Mouse (Mus musculus): ENCODE data around the gene Sepsecs. TPM values are rescaled to one million over a fixed set of nuclear protein-coding genes. Genes with fewer than 3 reads are reported as not detected.

Gene Sepsecs
- polyA plus RNA-seq, 1 experiment from 2014 or later = 6.2 TPM

DNA sequence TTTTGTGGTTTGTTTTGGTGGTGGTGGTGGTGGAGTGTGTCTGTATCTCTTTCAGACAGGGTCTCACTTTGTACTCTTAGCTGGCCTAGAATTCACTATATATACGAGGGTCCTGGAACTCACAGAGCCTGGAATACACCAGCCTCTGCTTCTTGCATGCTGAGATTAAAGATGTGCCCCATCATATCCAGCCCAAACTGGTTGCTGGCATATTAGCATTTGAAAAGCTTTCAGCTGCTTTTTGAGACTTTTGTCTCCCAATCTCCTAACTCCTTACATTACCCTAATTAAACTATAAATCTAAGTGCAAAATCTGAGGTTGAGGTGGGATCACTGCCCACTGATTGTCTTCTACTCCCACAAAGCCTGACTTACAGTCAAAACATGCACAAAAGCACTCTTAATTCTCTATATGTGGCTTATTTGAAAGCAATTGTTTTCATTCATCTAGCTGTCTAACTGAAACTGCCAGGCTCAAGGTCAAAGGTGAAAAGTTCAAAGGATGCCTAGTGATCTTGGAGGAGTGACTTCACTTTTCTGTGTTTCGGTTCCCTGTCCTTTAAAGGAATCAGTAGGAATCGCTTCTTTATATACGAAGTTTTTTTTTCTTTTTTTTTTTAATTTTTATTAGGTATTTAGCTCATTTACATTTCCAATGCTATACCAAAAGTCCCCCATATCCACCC is 5.0 kb upstream of the Sepsecs start:
- no peaks in the 10 kb centered on the region for H3K36me3 ChIP-seq
- H3K27me3 ChIP-seq (replicated peaks) = no peaks in the 10 kb centered on the region
- H3K27ac ChIP-seq (replicated peaks) = no peak overlapping the region
- H3K4me1 ChIP-seq = peaks cover 3% of the 10 kb centered on the region; the same call in 1 of the 2 replicates
- no peak overlapping the region for H3K9ac ChIP-seq (replicated peaks)
- 39% methylated on average over 4 of the region's 4 CpGs for WGBS
- H3K4me2 ChIP-seq = no peak overlapping the region
- H3K4me3 ChIP-seq (replicated peaks) = no peak overlapping the region
- no peak for ATAC-seq (ENCODE audit: low FRiP score)
- no peaks in the 10 kb centered on the region for H3K9me3 ChIP-seq (replicated peaks)

DNA sequence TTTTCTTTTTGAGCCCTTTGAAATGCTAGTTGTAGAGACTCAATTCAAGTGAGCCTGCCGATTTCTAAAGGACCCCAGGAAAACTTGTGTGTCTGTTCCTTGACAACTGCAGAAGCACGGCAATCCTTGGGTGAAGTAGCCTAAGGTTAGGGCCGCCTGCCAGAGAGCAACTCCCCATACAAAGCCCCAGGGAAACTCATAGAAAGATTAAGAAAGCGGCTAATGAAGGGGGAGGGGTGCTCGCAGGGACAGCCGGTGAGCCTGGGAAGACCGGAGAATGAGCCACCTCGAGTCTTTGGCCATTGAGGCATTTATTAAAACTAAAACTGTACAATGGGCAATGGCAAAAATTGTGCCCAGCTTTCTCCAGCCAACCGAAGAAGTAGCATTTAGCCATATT is 3.8 kb upstream of the Sepsecs start:
- Histone ChIP-seq H3K4me1 (peaks cover 10% of the 10 kb centered on the region), H3K4me3 (replicated peaks) (no peak overlapping the region), H3K27me3 (replicated peaks) (no peaks in the 10 kb centered on the region), H3K4me2 (no peak overlapping the region), H3K9me3 (replicated peaks) (no peaks in the 10 kb centered on the region), H3K36me3 (no peaks in the 10 kb centered on the region), H3K27ac (replicated peaks) (no peak overlapping the region), H3K9ac (replicated peaks) (no peak overlapping the region)
- no peak for ATAC-seq (ENCODE audit: low FRiP score)
- 32% methylated on average over 9 of the region's 9 CpGs for WGBS

DNA sequence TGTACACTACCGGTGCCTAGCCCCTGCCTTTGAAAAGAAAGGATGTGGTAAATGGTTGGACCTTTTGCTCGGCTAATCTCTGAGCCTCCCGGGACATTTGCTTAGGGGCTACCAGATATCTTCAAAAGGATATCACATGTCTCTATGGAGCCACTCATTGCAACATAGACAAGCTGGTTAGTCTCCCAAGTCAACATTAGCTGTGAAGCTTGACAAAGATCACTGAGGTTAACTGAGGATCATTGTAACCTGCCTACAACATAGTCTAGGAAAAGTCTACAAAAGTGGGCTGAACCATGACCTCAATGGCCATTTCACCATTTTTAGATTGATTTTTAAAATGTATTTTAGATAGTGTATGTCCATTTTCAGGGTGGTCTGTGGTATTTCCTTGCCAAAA is 1.2 kb upstream of the Sepsecs start:
- H3K27ac ChIP-seq (replicated peaks) = no peak overlapping the region
- no peaks in the 10 kb centered on the region for H3K9me3 ChIP-seq (replicated peaks)
- 84% methylated on average over 3 of the region's 3 CpGs for WGBS
- ATAC-seq (ENCODE audit: low FRiP score) = no peak
- H3K36me3 ChIP-seq = no peaks in the 10 kb centered on the region
- H3K9ac ChIP-seq (replicated peaks) = no peak overlapping the region
- H3K4me2 ChIP-seq = no peak overlapping the region
- H3K27me3 ChIP-seq (replicated peaks) = no peaks in the 10 kb centered on the region
- no peak overlapping the region for H3K4me3 ChIP-seq (replicated peaks)
- H3K4me1 ChIP-seq = peaks cover 14% of the 10 kb centered on the region

DNA sequence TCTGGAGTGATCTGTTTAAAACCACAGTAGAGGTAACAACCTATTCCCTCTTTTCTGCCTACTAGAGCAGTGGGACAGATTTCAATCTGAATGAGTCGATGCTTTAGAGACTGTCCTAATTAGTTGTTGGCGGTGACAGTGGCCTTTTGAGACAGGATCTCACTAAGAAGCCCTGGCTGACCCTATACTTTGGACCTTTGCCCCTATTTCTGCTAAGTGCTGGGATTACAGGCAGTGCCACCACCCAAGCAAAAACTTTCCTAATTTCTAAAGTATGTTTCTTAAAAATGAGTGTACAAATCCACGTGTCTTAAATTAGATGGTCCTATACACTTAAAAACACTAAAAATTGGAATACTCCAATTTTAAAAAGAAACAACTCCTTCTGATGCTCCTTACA is 2.7 kb downstream of the Sepsecs start:
- no peak overlapping the region for H3K9ac ChIP-seq (replicated peaks)
- no peak for ATAC-seq (ENCODE audit: low FRiP score)
- peaks cover 14% of the 10 kb centered on the region for H3K4me1 ChIP-seq
- 87% methylated on average over 3 of the region's 3 CpGs for WGBS
- no peak overlapping the region for H3K4me2 ChIP-seq
- H3K4me3 ChIP-seq (replicated peaks) = no peak overlapping the region
- H3K27me3 ChIP-seq (replicated peaks) = no peaks in the 10 kb centered on the region
- H3K27ac ChIP-seq (replicated peaks) = no peak overlapping the region
- H3K9me3 ChIP-seq (replicated peaks) = no peaks in the 10 kb centered on the region
- H3K36me3 ChIP-seq = peaks cover 17% of the 10 kb centered on the region

DNA sequence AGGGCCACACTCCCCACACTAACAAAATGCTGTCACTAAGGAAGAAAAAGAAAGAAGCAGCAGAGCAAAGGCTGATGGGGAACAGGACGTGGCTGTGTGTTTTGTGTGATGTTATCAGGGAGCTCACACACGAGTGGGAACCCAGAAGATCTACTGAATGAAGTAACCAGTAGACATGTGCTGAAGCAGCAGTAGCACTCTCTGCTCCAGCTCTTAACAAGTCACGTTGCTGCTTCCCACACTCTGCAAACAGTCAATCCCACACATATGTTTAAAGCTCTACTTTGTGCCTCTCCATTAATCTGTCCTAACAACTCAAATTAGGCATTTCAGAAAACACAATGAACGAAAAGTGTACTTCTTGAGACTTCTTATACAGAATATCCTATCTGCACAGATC is 11.6 kb downstream of the Sepsecs start:
- Histone ChIP-seq H3K9me3 (replicated peaks) (no peaks in the 10 kb centered on the region), H3K4me1 (no peaks in the 10 kb centered on the region), H3K36me3 (peaks cover 24% of the 10 kb centered on the region), H3K4me3 (replicated peaks) (no peak overlapping the region), H3K27ac (replicated peaks) (no peak overlapping the region), H3K4me2 (no peak overlapping the region), H3K27me3 (replicated peaks) (no peaks in the 10 kb centered on the region), H3K9ac (replicated peaks) (no peak overlapping the region)
- WGBS = 80% methylated on average over 4 of the region's 4 CpGs
- no peak for ATAC-seq (ENCODE audit: low FRiP score)

DNA sequence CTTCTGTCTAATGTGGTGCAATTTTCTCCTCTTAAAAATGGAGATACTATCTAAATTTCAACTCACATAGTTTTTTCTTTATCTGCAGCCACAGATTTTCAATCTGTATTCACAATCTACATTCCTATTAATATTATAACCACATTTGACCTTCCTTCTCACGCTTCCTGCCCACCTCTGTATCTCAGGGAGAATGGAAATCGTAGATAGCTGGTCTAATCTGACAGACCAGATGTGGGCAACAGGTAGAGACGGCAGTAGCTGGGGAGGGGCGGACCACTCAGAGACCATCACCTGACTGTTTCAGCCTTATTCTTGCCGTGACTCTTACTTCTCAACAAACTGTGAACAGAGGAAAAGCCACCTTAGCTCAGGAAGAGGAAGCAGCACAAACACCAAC is 12.2 kb downstream of the Sepsecs start:
- no peak overlapping the region for H3K27ac ChIP-seq (replicated peaks)
- H3K4me1 ChIP-seq = no peaks in the 10 kb centered on the region
- no peaks in the 10 kb centered on the region for H3K27me3 ChIP-seq (replicated peaks)
- no peak overlapping the region for H3K4me3 ChIP-seq (replicated peaks)
- peaks cover 28% of the 10 kb centered on the region for H3K36me3 ChIP-seq
- H3K9ac ChIP-seq (replicated peaks) = no peak overlapping the region
- WGBS = 94% methylated on average over 5 of the region's 5 CpGs
- H3K9me3 ChIP-seq (replicated peaks) = no peaks in the 10 kb centered on the region
- no peak for ATAC-seq (ENCODE audit: low FRiP score)
- H3K4me2 ChIP-seq = no peak overlapping the region

DNA sequence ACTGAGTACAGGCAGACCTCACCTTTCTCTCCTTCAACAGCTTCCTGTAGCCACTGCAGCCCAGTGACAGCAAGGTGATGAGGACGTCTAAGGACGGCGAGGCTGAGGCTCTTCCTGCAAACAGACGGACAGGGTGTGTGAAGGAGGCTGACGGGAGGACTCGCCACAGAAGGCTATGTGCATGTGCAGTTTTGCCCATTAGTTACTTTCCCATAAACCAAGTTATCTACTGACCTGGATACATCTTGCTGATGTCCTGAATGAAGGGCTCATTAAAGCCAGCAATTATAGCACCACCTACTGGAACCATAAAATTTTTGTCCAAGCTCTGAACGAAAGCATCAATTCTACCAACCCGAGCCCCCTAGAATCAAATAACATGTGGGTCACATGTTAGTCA is 13.5 kb downstream of the Sepsecs start:
- no peak for ATAC-seq (ENCODE audit: low FRiP score)
- no peaks in the 10 kb centered on the region for H3K9me3 ChIP-seq (replicated peaks)
- no peaks in the 10 kb centered on the region for H3K4me1 ChIP-seq
- no peak overlapping the region for H3K9ac ChIP-seq (replicated peaks)
- H3K4me3 ChIP-seq (replicated peaks) = no peak overlapping the region
- no peak overlapping the region for H3K4me2 ChIP-seq
- WGBS = 75% methylated on average over 8 of the region's 8 CpGs
- H3K27ac ChIP-seq (replicated peaks) = no peak overlapping the region
- peaks cover 18% of the 10 kb centered on the region for H3K36me3 ChIP-seq
- H3K27me3 ChIP-seq (replicated peaks) = no peaks in the 10 kb centered on the region

DNA sequence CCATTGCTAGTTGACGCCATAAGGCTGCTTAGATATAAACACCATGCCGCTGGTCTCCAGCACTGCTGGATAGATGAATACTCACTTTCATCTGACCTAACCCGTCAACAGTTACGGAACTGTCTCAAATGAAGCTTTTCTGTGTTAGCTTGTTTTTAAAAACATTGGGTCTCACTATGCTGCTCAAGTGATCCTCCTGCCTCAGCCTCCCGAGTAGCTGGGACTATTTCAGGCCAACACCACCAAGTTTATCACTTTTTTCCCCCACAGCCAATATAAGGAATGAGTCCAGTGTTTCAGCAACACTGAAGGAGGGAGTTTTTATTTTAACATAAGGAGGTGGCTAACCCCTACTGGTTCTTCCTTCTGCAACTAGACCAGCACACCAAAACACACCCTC is 14.5 kb downstream of the Sepsecs start:
- ATAC-seq (ENCODE audit: low FRiP score) = no peak
- WGBS = 95% methylated on average over 5 of the region's 5 CpGs
- no peak overlapping the region for H3K4me2 ChIP-seq

DNA sequence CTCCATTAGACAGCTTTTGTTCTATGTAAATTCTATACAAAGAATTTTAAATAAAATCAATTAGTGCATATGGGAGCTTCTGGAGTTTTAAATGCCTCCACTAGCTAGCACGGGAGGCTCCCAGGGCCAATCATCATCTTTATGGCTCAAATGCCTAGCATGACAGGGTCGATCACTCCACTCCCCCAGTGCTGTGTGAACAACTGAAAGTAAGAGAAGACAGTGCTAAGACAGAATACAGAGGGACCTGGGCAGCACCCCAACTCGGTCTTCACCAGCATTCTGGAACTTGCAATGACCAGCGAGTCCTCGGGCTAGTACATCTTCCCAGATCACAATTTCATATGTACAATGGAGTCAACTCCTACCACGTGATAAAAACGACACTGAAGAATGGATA is 16.9 kb downstream of the Sepsecs start:
- no peaks in the 10 kb centered on the region for H3K9me3 ChIP-seq (replicated peaks)
- H3K4me1 ChIP-seq = no peaks in the 10 kb centered on the region
- 86% methylated on average over 7 of the region's 7 CpGs for WGBS
- no peak overlapping the region for H3K27ac ChIP-seq (replicated peaks)
- H3K27me3 ChIP-seq (replicated peaks) = no peaks in the 10 kb centered on the region
- H3K9ac ChIP-seq (replicated peaks) = no peak overlapping the region
- peaks cover 17% of the 10 kb centered on the region for H3K36me3 ChIP-seq
- no peak overlapping the region for H3K4me3 ChIP-seq (replicated peaks)
- no peak overlapping the region for H3K4me2 ChIP-seq
- no peak for ATAC-seq (ENCODE audit: low FRiP score)

More for the DNA sequence above, 14.5 kb downstream of the Sepsecs start:
- H3K36me3 ChIP-seq = peaks cover 17% of the 10 kb centered on the region
- no peaks in the 10 kb centered on the region for H3K9me3 ChIP-seq (replicated peaks)
- no peak overlapping the region for H3K4me3 ChIP-seq (replicated peaks)
- no peaks in the 10 kb centered on the region for H3K4me1 ChIP-seq
- no peaks in the 10 kb centered on the region for H3K27me3 ChIP-seq (replicated peaks)
- no peak overlapping the region for H3K9ac ChIP-seq (replicated peaks)
- no peak overlapping the region for H3K27ac ChIP-seq (replicated peaks)

DNA sequence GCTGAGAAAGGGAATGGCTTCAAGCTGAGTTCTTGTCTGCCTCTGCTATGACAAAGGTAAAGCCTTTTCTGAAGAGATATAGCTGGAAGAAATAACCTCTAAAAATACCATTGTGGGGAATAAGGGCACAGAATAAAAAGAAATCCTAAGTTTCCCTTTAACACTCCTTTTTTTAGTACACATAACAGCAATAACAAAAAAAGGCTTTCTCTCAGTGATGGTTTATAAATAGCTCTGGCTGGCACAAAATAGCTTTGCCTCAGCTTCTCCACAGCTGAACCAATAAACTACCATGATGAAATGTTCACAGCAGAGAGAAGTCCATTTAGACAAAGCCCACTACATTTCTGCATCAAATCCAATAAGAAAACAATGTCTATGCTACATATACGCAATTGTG is 17.4 kb downstream of the Sepsecs start:
- 85% methylated on average over 1 of the region's 1 CpGs for WGBS
- no peak overlapping the region for H3K4me3 ChIP-seq (replicated peaks)
- H3K9ac ChIP-seq (replicated peaks) = no peak overlapping the region
- no peak for ATAC-seq (ENCODE audit: low FRiP score)
- peaks cover 18% of the 10 kb centered on the region for H3K36me3 ChIP-seq
- no peaks in the 10 kb centered on the region for H3K27me3 ChIP-seq (replicated peaks)
- H3K27ac ChIP-seq (replicated peaks) = no peak overlapping the region
- H3K9me3 ChIP-seq (replicated peaks) = no peaks in the 10 kb centered on the region
- no peaks in the 10 kb centered on the region for H3K4me1 ChIP-seq
- H3K4me2 ChIP-seq = no peak overlapping the region

DNA sequence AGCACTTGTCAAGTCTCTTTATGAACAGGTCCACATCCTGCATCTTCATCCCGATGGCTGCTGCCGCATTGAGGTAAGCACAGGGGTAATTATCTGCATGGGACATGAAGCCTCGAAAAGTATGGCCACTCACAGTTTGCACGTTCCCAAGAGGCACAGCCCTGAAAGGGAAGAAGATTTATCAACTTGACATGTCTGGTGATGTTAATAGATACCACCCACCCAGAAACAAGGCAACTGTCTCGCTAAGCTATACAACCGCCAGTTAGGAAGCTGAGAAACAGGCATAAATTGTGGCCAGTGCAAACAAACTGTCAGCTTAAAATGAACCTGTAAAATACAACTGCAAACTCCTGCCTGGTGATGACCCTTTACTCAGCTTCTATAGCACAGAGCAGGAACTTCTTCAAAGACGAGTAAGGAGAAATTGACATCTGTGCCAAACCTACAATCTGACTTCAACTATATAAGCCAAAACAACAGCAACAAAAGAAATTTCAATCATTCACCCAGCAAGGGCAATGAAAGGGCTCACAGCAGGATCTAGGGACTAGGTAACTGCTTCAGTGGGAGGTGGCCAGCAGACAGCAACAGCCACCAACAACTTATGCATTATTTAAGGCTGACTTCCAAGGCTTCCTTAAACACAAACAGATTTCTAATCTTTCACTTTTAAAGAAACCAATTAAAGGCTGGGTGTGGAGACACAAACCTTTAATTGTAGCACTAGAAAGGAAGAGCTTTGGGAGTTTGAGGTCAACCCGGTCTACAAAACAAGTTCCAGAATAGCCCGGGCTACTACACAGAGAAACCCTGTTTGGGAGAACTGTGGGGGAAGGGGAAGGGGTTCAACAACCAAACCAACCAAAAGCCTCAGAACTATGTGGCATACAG is 25.3 kb downstream of the Sepsecs start:
- H3K27ac ChIP-seq (replicated peaks) = no peak overlapping the region
- H3K36me3 ChIP-seq = peaks cover 43% of the 10 kb centered on the region
- no peak overlapping the region for H3K4me2 ChIP-seq
- no peaks in the 10 kb centered on the region for H3K27me3 ChIP-seq (replicated peaks)
- ATAC-seq (ENCODE audit: low FRiP score) = no peak
- H3K9ac ChIP-seq (replicated peaks) = no peak overlapping the region
- WGBS = 21% methylated on average over 9 of the region's 9 CpGs
- H3K4me1 ChIP-seq = no peaks in the 10 kb centered on the region
- no peaks in the 10 kb centered on the region for H3K9me3 ChIP-seq (replicated peaks)
- H3K4me3 ChIP-seq (replicated peaks) = no peak overlapping the region

DNA sequence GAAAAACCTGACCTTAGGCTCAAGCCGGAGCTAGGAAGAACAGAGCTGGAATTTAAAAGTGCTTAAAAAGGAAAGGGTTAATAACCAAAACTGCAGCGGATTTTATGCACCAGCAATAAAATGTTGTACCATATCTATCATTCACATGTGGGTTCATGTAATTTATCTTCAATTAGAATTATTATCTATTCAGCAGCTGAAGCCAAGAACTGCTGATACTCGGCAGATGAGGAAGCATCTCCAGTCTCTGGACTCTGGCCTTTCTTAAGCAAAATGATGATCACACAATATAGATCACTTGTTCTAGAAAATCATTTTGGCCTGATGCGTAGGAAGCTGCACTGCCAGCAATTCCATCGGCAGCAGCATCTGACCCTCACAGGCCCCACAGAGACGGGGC is 27.8 kb downstream of the Sepsecs start:
- Histone ChIP-seq H3K4me1 (no peaks in the 10 kb centered on the region), H3K9me3 (replicated peaks) (no peaks in the 10 kb centered on the region), H3K36me3 (peaks cover 39% of the 10 kb centered on the region), H3K4me3 (replicated peaks) (no peak overlapping the region), H3K27me3 (replicated peaks) (no peaks in the 10 kb centered on the region), H3K4me2 (no peak overlapping the region), H3K9ac (replicated peaks) (no peak overlapping the region), H3K27ac (replicated peaks) (no peak overlapping the region)
- 82% methylated on average over 6 of the region's 6 CpGs for WGBS
- no peak for ATAC-seq (ENCODE audit: low FRiP score)

Data from neural tube, embryonic 15.5 days (tissue).